Mouse (Mus musculus) forebrain, postnatal 0 days (tissue): ENCODE measurements around the gene Ogfr. TPM values are rescaled to one million over a fixed set of nuclear protein-coding genes. Genes with fewer than 3 reads are reported as not detected.

Source experiments
- ATAC-seq: fragments of 200-750 bp; cut with Nextera tagmentation; 2 replicates; pipeline ENCODE4 v1.8.0; 2017; ENCODE audit warnings: mild to moderate bottlenecking, moderate library complexity
- DNase-seq: peaks from one replicate; pipeline ENCODE4 v3.0.0-alpha.2; 2015
- H3K27ac ChIP-seq: fragments of 300-500 bp; sonication (generic); 2 replicates; pipeline ENCODE4 v1.5.1; 2014; ENCODE audit warnings: low read depth, mild to moderate bottlenecking, antibody characterized with exemption, low read length, moderate library complexity, mixed read lengths
- H3K27me3 ChIP-seq: fragments of 300-500 bp; sonication (generic); 2 replicates; pipeline ENCODE4 v1.6.1; 2014; ENCODE audit warnings: mild to moderate bottlenecking, low read length, mixed read lengths; ENCODE audit not compliant: insufficient read depth
- H3K36me3 ChIP-seq: fragments of 300-500 bp; sonication (generic); 2 replicates; pipeline ENCODE4 v1.6.1; 2014; ENCODE audit warnings: mild to moderate bottlenecking, moderate library complexity; ENCODE audit not compliant: insufficient read depth
- H3K4me1 ChIP-seq: fragments of 300-500 bp; sonication (generic); 2 replicates; pipeline ENCODE4 v1.6.1; 2014; ENCODE audit warnings: antibody characterized with exemption; ENCODE audit not compliant: insufficient read depth
- H3K4me2 ChIP-seq: fragments of 300-500 bp; sonication (generic); 2 replicates; pipeline ENCODE4 v1.6.1; 2014; ENCODE audit warnings: low read depth, mild to moderate bottlenecking, moderate library complexity
- H3K4me3 ChIP-seq: fragments of 300-500 bp; sonication (generic); 2 replicates; pipeline ENCODE4 v1.5.1; 2014; ENCODE audit warnings: low read depth, low read length, mixed read lengths
- H3K9ac ChIP-seq: fragments of 300-500 bp; sonication (generic); 2 replicates; pipeline ENCODE4 v1.6.1; 2014; ENCODE audit warnings: mild to moderate bottlenecking
- H3K9me3 ChIP-seq: fragments of 300-500 bp; sonication (generic); 2 replicates; pipeline ENCODE4 v1.6.1; 2016; ENCODE audit warnings: low read length
- CTCF ChIP-seq: sonication (generic); IDR thresholded peaks from 2 replicates; pipeline ENCODE4 v1.5.1; 2016; ENCODE audit warnings: antibody characterized with exemption, control low read depth, low read depth
- WGBS: fragments of 180-500 bp; shearing (Covaris S2); extraction: QIAGEN DNeasy Blood & Tissue Kit; methylation state at CpG from one replicate; pipeline ENCODE4 v1.1.7; 2014; 5-methylcytosine and 5-hydroxymethylcytosine counted together
- polyA plus RNA-seq: library from polyadenylated mRNA; unstranded; fragments of >200 nt; fragmentation: Nextera tagmentation; extraction: Ambion mirVana; gene quantifications from 2 replicates; pipeline ENCODE4 v1.2.1, GENCODE M21; 2015
- total RNA-seq: library from RNA; depleted of rRNA; stranded (reverse); fragments of >200 nt; gene quantifications from 2 replicates; pipeline ENCODE4 v1.2.3, GENCODE M21; 2014

The Ogfr gene
- total and polyA plus RNA-seq, 2 experiments from 2014 or later, result 84.7 to 127 TPM

DNA sequence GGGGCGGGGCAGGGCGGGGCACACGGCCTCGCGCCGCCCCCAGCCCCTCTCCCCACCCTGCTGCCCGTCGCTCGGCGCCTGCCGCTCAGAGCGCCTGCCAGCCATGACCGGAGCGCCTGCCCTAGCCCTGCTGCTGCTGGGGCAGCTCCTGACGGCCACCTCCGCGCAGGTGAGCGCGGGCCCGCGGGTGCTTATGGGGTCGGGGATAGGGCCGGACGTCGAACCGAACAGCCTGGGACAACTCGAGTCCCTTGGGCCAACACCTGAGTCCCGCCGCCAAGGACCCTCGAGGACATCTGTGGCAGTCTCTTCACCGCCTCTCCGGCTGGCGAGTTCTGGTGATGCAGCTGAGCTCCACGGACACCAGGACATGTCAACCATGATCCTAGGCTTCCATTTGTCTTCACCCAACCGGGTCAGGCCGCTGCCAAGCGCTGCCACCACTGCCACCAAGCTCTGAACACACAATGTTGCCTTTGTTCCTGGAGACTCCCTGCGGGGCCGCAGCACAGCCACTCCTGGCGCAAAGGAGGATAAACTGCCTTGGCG lies 9.2 kb downstream of the Ogfr start:
- Histone ChIP-seq H3K9ac (peak overlapping the region; percentile 55), H3K4me3 (peak overlapping the region; percentile 37), H3K27ac (peak overlapping the region; percentile 50; the same call in 1 of the 2 replicates), H3K36me3 (peaks cover 24% of the 10 kb centered on the region), H3K9me3 (no peaks in the 10 kb centered on the region), H3K4me1 (peaks cover 8% of the 10 kb centered on the region; the same call in 1 of the 2 replicates), H3K27me3 (no peaks in the 10 kb centered on the region), H3K4me2 (peak overlapping the region; percentile 69)
- ATAC-seq, result peak; percentile 59
- no peak for TF ChIP-seq CTCF
- 2% methylated on average over 41 of the region's 41 CpGs for WGBS
- peak; percentile 67 for DNase-seq

DNA sequence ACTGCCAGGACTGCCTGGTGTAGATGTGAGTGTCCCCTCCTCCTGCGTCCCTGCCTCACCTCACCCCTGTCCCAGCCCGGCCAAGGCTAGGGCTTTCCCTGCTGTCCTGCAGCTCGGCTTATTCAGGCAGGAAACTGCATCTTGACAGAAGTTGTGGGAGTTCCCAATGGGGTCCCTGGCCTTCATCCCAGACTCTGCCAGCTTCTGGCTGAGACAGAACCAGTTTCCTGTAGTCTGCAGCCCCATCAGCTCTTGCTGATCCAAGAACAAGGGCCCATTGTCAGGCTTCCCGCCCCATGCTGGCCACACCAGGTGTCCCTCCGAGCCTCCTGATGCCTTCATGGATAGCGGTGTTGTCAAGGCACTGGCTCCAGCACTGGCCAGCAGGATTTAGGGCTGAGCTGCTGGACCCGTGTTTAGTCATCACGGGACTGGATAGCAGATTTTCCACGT lies 11.6 kb downstream of the Ogfr start:
- WGBS, result 5% methylated on average over 9 of the region's 9 CpGs

DNA sequence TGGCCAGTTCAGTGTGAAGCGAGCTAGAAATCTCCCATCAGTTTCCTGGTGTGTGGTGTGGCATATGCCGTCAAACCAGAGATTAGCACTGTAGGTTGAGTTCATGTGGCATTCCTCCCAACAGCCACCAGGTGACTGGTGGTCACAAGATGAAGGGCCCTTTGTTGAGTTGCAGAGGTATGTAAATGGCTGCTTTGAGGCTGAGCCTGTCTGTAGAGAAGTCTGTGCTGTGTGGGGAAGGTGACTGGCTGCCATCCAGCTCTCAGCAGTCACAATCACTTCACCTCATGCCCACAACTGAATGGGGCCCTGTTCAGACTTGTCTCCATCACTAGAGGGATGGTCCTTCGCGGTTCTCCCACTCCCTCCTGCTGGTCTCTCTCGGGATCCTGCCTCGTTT lies 15.7 kb downstream of the Ogfr start:
- WGBS, result 48% methylated on average over 6 of the region's 6 CpGs

More for the DNA sequence above, 11.6 kb downstream of the Ogfr start:
- DNase-seq (peak; percentile 70), ATAC-seq (peak; percentile 76)
- no peak overlapping the region for H3K4me3 ChIP-seq
- H3K4me1 ChIP-seq, result peaks cover 8% of the 10 kb centered on the region; the same call in 1 of the 2 replicates
- H3K9ac ChIP-seq, result no peak overlapping the region
- peaks cover 2% of the 10 kb centered on the region for H3K36me3 ChIP-seq
- peak overlapping the region; percentile 10; the same call in 1 of the 2 replicates for H3K4me2 ChIP-seq
- 0 out of 2 replicates have a peak overlapping the region, but pooled peaks have one; percentile 40 for H3K27ac ChIP-seq
- H3K27me3 ChIP-seq, result no peaks in the 10 kb centered on the region
- no peaks in the 10 kb centered on the region for H3K9me3 ChIP-seq
- TF ChIP-seq CTCF, result no peak

DNA sequence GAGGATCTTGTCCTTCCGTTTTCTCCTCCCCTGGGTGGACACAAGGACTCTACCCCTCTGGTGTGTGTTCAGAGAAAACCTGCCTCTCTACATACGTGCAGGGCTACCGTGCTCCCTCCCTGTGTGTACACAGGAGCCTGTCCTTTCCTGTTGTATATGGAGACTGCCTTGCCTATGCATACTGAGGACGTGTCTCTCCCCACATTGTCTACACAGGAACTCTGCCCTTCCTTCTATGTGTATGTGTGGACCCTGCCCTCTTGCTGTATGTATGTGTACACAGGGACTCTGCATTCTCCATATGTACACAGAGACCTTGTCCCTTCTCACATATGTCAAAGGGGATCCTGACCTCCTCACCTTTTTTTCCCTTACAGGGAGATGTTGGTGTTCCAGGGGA lies 21.2 kb downstream of the Ogfr start:
- H3K27ac ChIP-seq, result no peak overlapping the region
- no peaks in the 10 kb centered on the region for H3K4me1 ChIP-seq
- TF ChIP-seq CTCF, result no peak
- H3K27me3 ChIP-seq, result no peaks in the 10 kb centered on the region
- 85% methylated on average over 4 of the region's 4 CpGs for WGBS
- ATAC-seq (no peak), DNase-seq (no peak)
- no peak overlapping the region for H3K4me2 ChIP-seq
- H3K9ac ChIP-seq, result no peak overlapping the region
- H3K36me3 ChIP-seq, result no peaks in the 10 kb centered on the region
- no peak overlapping the region for H3K4me3 ChIP-seq
- H3K9me3 ChIP-seq, result no peaks in the 10 kb centered on the region

More for the DNA sequence above, 15.7 kb downstream of the Ogfr start:
- DNase-seq (no peak), ATAC-seq (no peak)
- no peaks in the 10 kb centered on the region for H3K9me3 ChIP-seq
- no peaks in the 10 kb centered on the region; the same call in 1 of the 2 replicates for H3K36me3 ChIP-seq
- TF ChIP-seq CTCF, result no peak
- no peaks in the 10 kb centered on the region for H3K27me3 ChIP-seq
- H3K4me3 ChIP-seq, result no peak overlapping the region
- H3K4me1 ChIP-seq, result peaks cover 4% of the 10 kb centered on the region; the same call in 1 of the 2 replicates
- no peak overlapping the region for H3K4me2 ChIP-seq
- no peak overlapping the region for H3K27ac ChIP-seq
- no peak overlapping the region for H3K9ac ChIP-seq

GRCm38 (mm10) chr2:180611882-180612281 lies 22.8 kb downstream of the Ogfr start:
- no peak overlapping the region for H3K9ac ChIP-seq
- H3K4me1 ChIP-seq, result no peaks in the 10 kb centered on the region
- no peak overlapping the region for H3K4me3 ChIP-seq
- 91% methylated on average over 2 of the region's 2 CpGs for WGBS
- H3K27me3 ChIP-seq, result no peaks in the 10 kb centered on the region
- no peaks in the 10 kb centered on the region for H3K9me3 ChIP-seq
- TF ChIP-seq CTCF, result no peak
- H3K4me2 ChIP-seq, result no peak overlapping the region
- no peaks in the 10 kb centered on the region for H3K36me3 ChIP-seq
- DNase-seq (no peak), ATAC-seq (no peak)
- H3K27ac ChIP-seq, result no peak overlapping the region

GRCm38 (mm10) chr2:180641576-180642554 lies 52.8 kb downstream of the Ogfr start:
- H3K9ac ChIP-seq, result no peak overlapping the region
- H3K4me1 ChIP-seq, result no peaks in the 10 kb centered on the region
- ATAC-seq, result peak; percentile 53
- DNase-seq, result no peak
- no peaks in the 10 kb centered on the region for H3K36me3 ChIP-seq
- peaks cover 18% of the 10 kb centered on the region for H3K9me3 ChIP-seq
- TF ChIP-seq CTCF, result no peak
- peak overlapping the region; percentile 46 for H3K4me2 ChIP-seq
- peaks cover 41% of the 10 kb centered on the region for H3K27me3 ChIP-seq
- H3K27ac ChIP-seq, result no peak overlapping the region
- WGBS, result 7% methylated on average over 97 of the region's 112 CpGs
- peak overlapping the region; percentile 39 for H3K4me3 ChIP-seq
